Mouse (Mus musculus) monocyte, adult 59 days (primary cell): ENCODE measurements around the gene Themis. TPM values are rescaled to one million over a fixed set of nuclear protein-coding genes. Genes with fewer than 3 reads are reported as not detected.

Experiments
- total RNA-seq, 2 experiments: library from RNA; stranded (reverse); gene quantifications; one replicate each; pipeline ENCODE4 v1.2.4; 2023

Themis gene
- total RNA-seq = under 1 TPM; 0.88 to 0.89 TPM

GRCm38 (mm10) chr10:28668261-28668660, at the start of gene Themis:
TSS of gene Themis (plus strand) at chr10:28668360.

